10 mouse cellular contexts compared by ENCODE assay signal in genomic region chr6:37744679-37745078, GRCm38 (mm10).
DNase-seq lines count a peak whose midpoint lies in the region; ATAC-seq and TF ChIP-seq lines count a peak whose summit lies in the region.
"Had no signal": no experiment of that assay in that cellular context is flagged by ENCODE, and none has a peak within 500 bp of the region (broad histone marks: within the 10 kb centered on the region; RNA-seq: fewer than 3 reads in every experiment).

No protein-coding gene starts in this region.

- no peak overlapping the region for H3K9ac ChIP-seq in ES-E14 (ENCODE audit: insufficient read depth, low read depth, low read length, poor library complexity, severe bottlenecking)
- H3K9ac ChIP-seq in midbrain, embryonic 11.5 days (ENCODE audit: low read length) = no peak overlapping the region

- peak; percentile 64 for TF ChIP-seq CTCF in layer of hippocampus, adult 2 months (conservative IDR thresholded peaks at IDR 0.05)
- TF ChIP-seq CTCF in cortical plate, adult 2 months (IDR thresholded peaks at IDR 0.05; ENCODE audit: extremely low read depth, insufficient read depth, low read length) = peak; percentile 16; the same call in 1 of the 2 replicates

- no peak overlapping the region for H3K4me3 ChIP-seq in layer of hippocampus, adult 2 months
- no peak overlapping the region for H3K4me3 ChIP-seq in ES-E14 (ENCODE audit: insufficient read depth in 1 of 2, low read depth in 1 of 2, low read length in 2 of 2, poor library complexity in 1 of 2, severe bottlenecking in 1 of 2)
- H3K4me3 ChIP-seq in cortical plate, adult 2 months (ENCODE audit: insufficient read depth, low read length) = no peak overlapping the region
- no peak overlapping the region for H3K4me3 ChIP-seq in forebrain, embryonic 10.5 days
- no peak overlapping the region for H3K4me3 ChIP-seq in midbrain, embryonic 11.5 days (ENCODE audit: low read depth, low read length)
- H3K4me3 ChIP-seq: megakaryocyte, embryonic 14.5 days had no signal

- in situ Hi-C loops in ES-E14 (cut with MboI; ENCODE audit: low sequenced_read_pairs in 2 of 2, unreplicated experiment in 2 of 2) = no loop called here

- H3K4me1 ChIP-seq in ES-E14 (ENCODE audit: control insufficient read depth in 2 of 2, insufficient read depth in 2 of 2, low read length in 2 of 2, poor library complexity in 1 of 2) = 0 out of 4 replicates have a peak, but pooled peaks cover 0 to 2% of the 10 kb centered on the region in 2 experiments
- H3K4me1 ChIP-seq in cortical plate, adult 2 months (ENCODE audit: control insufficient read depth, insufficient read depth, low read length) = no peaks in the 10 kb centered on the region
- H3K4me1 ChIP-seq in forebrain, embryonic 10.5 days = no peaks in the 10 kb centered on the region
- no peaks in the 10 kb centered on the region for H3K4me1 ChIP-seq in midbrain, embryonic 11.5 days (ENCODE audit: control insufficient read depth, insufficient read depth, low read length)

- H3K36me3 ChIP-seq in ES-E14 (ENCODE audit: control insufficient read depth, insufficient read depth, low read length, poor library complexity, severe bottlenecking) = peaks cover 4% of the 10 kb centered on the region; the same call in 1 of the 2 replicates
- H3K36me3 ChIP-seq in forebrain, embryonic 10.5 days (replicated peaks) = no peaks in the 10 kb centered on the region
- no peaks in the 10 kb centered on the region for H3K36me3 ChIP-seq in midbrain, embryonic 11.5 days (ENCODE audit: control insufficient read depth, insufficient read depth, low read length)

- no peak overlapping the region for H3K4me2 ChIP-seq in midbrain, embryonic 11.5 days

- H3K27me3 ChIP-seq in forebrain, embryonic 10.5 days (ENCODE audit: poor library complexity, severe bottlenecking) = no peaks in the 10 kb centered on the region
- H3K27me3 ChIP-seq in midbrain, embryonic 11.5 days (ENCODE audit: control insufficient read depth, insufficient read depth, low read length) = no peaks in the 10 kb centered on the region
- H3K27me3 ChIP-seq: megakaryocyte, embryonic 14.5 days had no signal

- WGBS in forebrain, embryonic 10.5 days = 80% methylated on average over 4 of the region's 4 CpGs
- WGBS in midbrain, embryonic 11.5 days = 79% methylated on average over 4 of the region's 4 CpGs

- ATAC-seq in midbrain, embryonic 11.5 days (ENCODE audit: low FRiP score) = no peak

- no peak overlapping the region for H3K27ac ChIP-seq in layer of hippocampus, adult 2 months
- H3K27ac ChIP-seq in ES-E14 (ENCODE audit: insufficient read depth, low read depth, low read length, poor library complexity, severe bottlenecking) = no peak overlapping the region
- H3K27ac ChIP-seq in cortical plate, adult 2 months (ENCODE audit: insufficient read depth, low read length) = no peak overlapping the region
- H3K27ac ChIP-seq in forebrain, embryonic 10.5 days = no peak overlapping the region
- no peak overlapping the region for H3K27ac ChIP-seq in midbrain, embryonic 11.5 days (ENCODE audit: low read depth, low read length)

- TF ChIP-seq POLR2A in cortical plate, adult 2 months (IDR thresholded peaks at IDR 0.05; ENCODE audit: extremely low read depth, insufficient read depth, low read length) = no peak

- peaks cover 5% of the 10 kb centered on the region; the same call in 1 of the 2 replicates for H3K9me3 ChIP-seq in ES-E14 (ENCODE audit: control insufficient read depth, insufficient read depth, low read depth, low read length)
- peaks cover 9% of the 10 kb centered on the region; the same call in 1 of the 2 replicates for H3K9me3 ChIP-seq in forebrain, embryonic 10.5 days
- peaks cover 2% of the 10 kb centered on the region; the same call in 1 of the 2 replicates for H3K9me3 ChIP-seq in midbrain, embryonic 11.5 days (ENCODE audit: control insufficient read depth, low read length)

- no peak for DNase-seq in layer of hippocampus, adult 2 months (ENCODE audit: low spot score in 2 of 2)
- no peak for DNase-seq in layer of hippocampus, adult 8-10 months (ENCODE audit: low spot score in 2 of 2)
- DNase-seq in ES-E14 (ENCODE audit: low read depth, low spot score) = no peak
- DNase-seq in retina, postnatal 1 day = peak; percentile 12
- DNase-seq in forebrain, embryonic 10.5 days (ENCODE audit: extremely low spot score, low spot score) = no peak
- no peak for DNase-seq in spleen, adult 18-20 months
- DNase-seq in midbrain, embryonic 11.5 days (ENCODE audit: low spot score, missing footprints) = no peak
- DNase-seq: heart, postnatal 36 days had no signal

TF ChIP-seq in ES-E14, 5 proteins besides CTCF, POLR2A, EP300 and RAD21:
- TF ChIP-seq ZC3H11A (IDR thresholded peaks at IDR 0.05; ENCODE audit: borderline replicate concordance, low read depth, low read length) = peak; percentile 93
- TF ChIP-seq MAFK (IDR thresholded peaks at IDR 0.05; ENCODE audit: insufficient read depth, low read depth, low read length) = no peak
- no peak for TF ChIP-seq CHD2 (IDR thresholded peaks at IDR 0.05; ENCODE audit: low read depth, low read length)
